Mouse (Mus musculus): Measurements from ENCODE around the gene Rbm18. TPM values are rescaled to one million over a fixed set of nuclear protein-coding genes. Genes with fewer than 3 reads are reported as not detected.

Gene Rbm18
- polyA plus RNA-seq, 1 experiment from 2014 or later: 88.5 TPM

DNA sequence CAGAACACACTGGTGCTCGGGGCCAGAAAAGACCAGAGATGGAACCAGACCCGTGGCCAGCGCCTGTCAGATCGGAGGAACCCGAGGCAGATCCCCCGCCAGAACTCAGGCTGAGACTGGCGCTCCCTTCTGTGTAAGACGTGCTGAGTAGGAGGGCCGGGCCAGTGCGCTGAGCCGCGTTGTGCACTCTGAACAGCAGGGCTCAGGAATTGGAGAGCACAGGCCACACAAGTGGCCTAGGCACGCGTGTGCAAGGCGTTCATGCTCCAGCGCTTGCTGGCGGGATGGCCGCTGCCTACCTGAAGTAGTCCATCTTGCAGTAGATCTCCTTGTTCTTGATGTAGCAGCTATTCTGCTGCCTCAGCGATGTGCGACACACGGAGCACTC is 34.0 kb downstream of the Rbm18 start:
- H3K36me3 ChIP-seq (ENCODE audit: control insufficient read depth, insufficient read depth, low read length): no peaks in the 10 kb centered on the region
- DNase-seq (ENCODE audit: low spot score) (no peak), ATAC-seq (ENCODE audit: insufficient number of reproducible peaks, low FRiP score, low TSS enrichment, low read depth) (no peak)
- peak overlapping the region; percentile 15; the same call in 1 of the 2 replicates for H3K4me3 ChIP-seq (ENCODE audit: low read depth, low read length)
- peak overlapping the region; percentile 24 for H3K4me2 ChIP-seq (ENCODE audit: low read depth, severe bottlenecking)
- H3K9ac ChIP-seq (ENCODE audit: low read length): 0 out of 2 replicates have a peak overlapping the region, but pooled peaks have one; percentile 17
- no peak overlapping the region for H3K27ac ChIP-seq (replicated peaks; ENCODE audit: low read depth, low read length)
- peaks cover 92% of the 10 kb centered on the region for H3K27me3 ChIP-seq (ENCODE audit: control insufficient read depth, insufficient read depth, low read length)
- no peaks in the 10 kb centered on the region for H3K9me3 ChIP-seq (ENCODE audit: control insufficient read depth, low read length)
- under 1% methylated on average over 21 of the region's 21 CpGs for WGBS
- H3K4me1 ChIP-seq (ENCODE audit: control insufficient read depth, insufficient read depth, low read length): peaks cover 25% of the 10 kb centered on the region

DNA sequence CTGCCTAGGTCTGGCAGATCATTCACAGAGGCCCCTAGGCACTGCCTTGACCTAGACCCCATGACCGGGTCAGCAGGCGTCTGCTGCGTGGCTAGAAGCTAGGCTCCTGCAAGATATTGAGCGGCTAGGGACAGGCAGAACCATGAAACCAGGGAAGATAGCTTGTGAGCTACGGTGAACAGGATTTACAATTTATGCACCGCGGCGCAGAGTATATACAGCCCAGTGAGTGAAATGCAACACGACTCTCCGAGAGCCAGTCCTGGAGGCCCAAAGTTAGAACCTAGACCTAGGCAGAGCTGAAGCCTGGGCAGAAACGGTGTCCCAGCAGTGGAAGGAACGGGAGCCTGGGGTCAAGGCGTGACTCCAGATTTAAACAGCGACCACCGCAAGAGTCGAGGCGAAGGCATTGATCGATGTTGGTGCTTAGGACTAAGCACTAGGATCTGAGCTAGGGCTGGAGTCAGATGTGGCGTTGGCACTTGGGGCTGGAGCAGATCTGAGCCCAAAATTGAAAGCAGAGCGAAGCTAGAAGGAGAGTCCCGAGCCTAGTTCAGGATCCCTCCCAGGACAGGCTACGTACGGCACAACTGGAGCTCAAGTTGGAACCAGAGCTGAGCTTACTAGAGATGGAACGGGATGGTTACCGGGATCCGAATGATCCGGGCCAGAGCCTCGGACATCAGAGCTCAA is 34.6 kb downstream of the Rbm18 start:
- Histone ChIP-seq H3K4me2 (ENCODE audit: low read depth, severe bottlenecking) (peak overlapping the region; percentile 24), H3K4me1 (ENCODE audit: control insufficient read depth, insufficient read depth, low read length) (peaks cover 25% of the 10 kb centered on the region)
- peak; percentile 72 for DNase-seq (ENCODE audit: low spot score)

DNA sequence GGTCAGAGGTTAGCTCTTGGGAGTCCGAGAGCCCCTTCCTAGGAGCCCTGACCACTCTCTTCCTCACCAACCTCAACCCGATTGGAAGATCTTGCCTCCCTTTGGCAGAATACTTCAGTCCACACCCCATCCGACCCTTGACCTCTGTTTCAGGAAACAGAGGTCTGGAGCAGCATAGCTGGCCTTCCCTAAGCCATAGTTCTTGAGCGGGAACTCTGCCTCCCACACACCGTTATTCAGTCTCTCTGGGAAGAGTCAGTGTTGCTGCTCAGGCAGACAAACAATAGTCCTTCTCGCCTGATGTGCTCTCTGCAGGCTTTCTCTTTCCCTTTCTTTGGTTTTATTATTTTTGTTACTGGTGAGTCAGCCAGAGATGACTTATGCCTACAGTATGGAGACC is 36.8 kb downstream of the Rbm18 start:
- peaks cover 91% of the 10 kb centered on the region for H3K27me3 ChIP-seq (ENCODE audit: control insufficient read depth, insufficient read depth, low read length)
- no peak overlapping the region for H3K4me3 ChIP-seq (ENCODE audit: low read depth, low read length)
- no peak overlapping the region for H3K27ac ChIP-seq (replicated peaks; ENCODE audit: low read depth, low read length)
- no peak for DNase-seq (ENCODE audit: low spot score)
- H3K4me2 ChIP-seq (ENCODE audit: low read depth, severe bottlenecking): no peak overlapping the region
- H3K36me3 ChIP-seq (ENCODE audit: control insufficient read depth, insufficient read depth, low read length): no peaks in the 10 kb centered on the region
- H3K4me1 ChIP-seq (ENCODE audit: control insufficient read depth, insufficient read depth, low read length): peaks cover 19% of the 10 kb centered on the region
- no peak for ATAC-seq (ENCODE audit: insufficient number of reproducible peaks, low FRiP score, low TSS enrichment, low read depth)
- H3K9me3 ChIP-seq (ENCODE audit: control insufficient read depth, low read length): no peaks in the 10 kb centered on the region
- WGBS: 11% methylated on average over 6 of the region's 6 CpGs
- H3K9ac ChIP-seq (ENCODE audit: low read length): no peak overlapping the region

More for the DNA sequence above, 34.6 kb downstream of the Rbm18 start:
- H3K27ac ChIP-seq (replicated peaks; ENCODE audit: low read depth, low read length): no peak overlapping the region
- H3K27me3 ChIP-seq (ENCODE audit: control insufficient read depth, insufficient read depth, low read length): peaks cover 91% of the 10 kb centered on the region
- no peaks in the 10 kb centered on the region for H3K36me3 ChIP-seq (ENCODE audit: control insufficient read depth, insufficient read depth, low read length)
- 0 out of 2 replicates have a peak overlapping the region, but pooled peaks have one; percentile 17 for H3K9ac ChIP-seq (ENCODE audit: low read length)
- 2% methylated on average over 28 of the region's 28 CpGs for WGBS
- H3K4me3 ChIP-seq (ENCODE audit: low read depth, low read length): no peak overlapping the region
- no peak for ATAC-seq (ENCODE audit: insufficient number of reproducible peaks, low FRiP score, low TSS enrichment, low read depth)
- H3K9me3 ChIP-seq (ENCODE audit: control insufficient read depth, low read length): no peaks in the 10 kb centered on the region

- WGBS: 3% methylated on average over 5 of the region's 5 CpGs
These were observed 38.6 kb downstream of the Rbm18 start for GRCm38 (mm10) chr2:36098021-36098420.

GRCm38 (mm10) chr2:36097129-36097815 is 39.3 kb downstream of the Rbm18 start:
- no peak overlapping the region for H3K4me3 ChIP-seq (ENCODE audit: low read depth, low read length)
- no peak overlapping the region for H3K27ac ChIP-seq (replicated peaks; ENCODE audit: low read depth, low read length)
- DNase-seq (ENCODE audit: low spot score) (peak; percentile 61), ATAC-seq (ENCODE audit: insufficient number of reproducible peaks, low FRiP score, low TSS enrichment, low read depth) (no peak)
- no peaks in the 10 kb centered on the region for H3K9me3 ChIP-seq (ENCODE audit: control insufficient read depth, low read length)
- no peak overlapping the region for H3K4me2 ChIP-seq (ENCODE audit: low read depth, severe bottlenecking)
- WGBS: 2% methylated on average over 18 of the region's 18 CpGs
- no peaks in the 10 kb centered on the region for H3K36me3 ChIP-seq (ENCODE audit: control insufficient read depth, insufficient read depth, low read length)
- H3K9ac ChIP-seq (ENCODE audit: low read length): no peak overlapping the region
- peaks cover under 1% of the 10 kb centered on the region; the same call in 1 of the 2 replicates for H3K4me1 ChIP-seq (ENCODE audit: control insufficient read depth, insufficient read depth, low read length)
- peaks cover 94% of the 10 kb centered on the region for H3K27me3 ChIP-seq (ENCODE audit: control insufficient read depth, insufficient read depth, low read length)

More at GRCm38 (mm10) chr2:36098021-36098420, 38.6 kb downstream of the Rbm18 start:
- Histone ChIP-seq H3K27ac (replicated peaks; ENCODE audit: low read depth, low read length) (no peak overlapping the region), H3K4me2 (ENCODE audit: low read depth, severe bottlenecking) (no peak overlapping the region), H3K9me3 (ENCODE audit: control insufficient read depth, low read length) (no peaks in the 10 kb centered on the region), H3K27me3 (ENCODE audit: control insufficient read depth, insufficient read depth, low read length) (peaks cover 94% of the 10 kb centered on the region), H3K4me3 (ENCODE audit: low read depth, low read length) (no peak overlapping the region), H3K9ac (ENCODE audit: low read length) (no peak overlapping the region), H3K36me3 (ENCODE audit: control insufficient read depth, insufficient read depth, low read length) (no peaks in the 10 kb centered on the region), H3K4me1 (ENCODE audit: control insufficient read depth, insufficient read depth, low read length) (peaks cover 8% of the 10 kb centered on the region)
- DNase-seq (ENCODE audit: low spot score) (no peak), ATAC-seq (ENCODE audit: insufficient number of reproducible peaks, low FRiP score, low TSS enrichment, low read depth) (no peak)

- Histone ChIP-seq H3K4me3 (ENCODE audit: low read depth, low read length) (no peak overlapping the region), H3K27me3 (ENCODE audit: control insufficient read depth, insufficient read depth, low read length) (peaks cover 98% of the 10 kb centered on the region), H3K4me2 (ENCODE audit: low read depth, severe bottlenecking) (no peak overlapping the region), H3K9me3 (ENCODE audit: control insufficient read depth, low read length) (no peaks in the 10 kb centered on the region), H3K4me1 (ENCODE audit: control insufficient read depth, insufficient read depth, low read length) (peaks cover 2% of the 10 kb centered on the region; the same call in 1 of the 2 replicates), H3K36me3 (ENCODE audit: control insufficient read depth, insufficient read depth, low read length) (no peaks in the 10 kb centered on the region), H3K9ac (ENCODE audit: low read length) (no peak overlapping the region), H3K27ac (replicated peaks; ENCODE audit: low read depth, low read length) (no peak overlapping the region)
- 1% methylated on average over 31 of the region's 31 CpGs for WGBS
- DNase-seq (ENCODE audit: low spot score) (peak; percentile 52), ATAC-seq (ENCODE audit: insufficient number of reproducible peaks, low FRiP score, low TSS enrichment, low read depth) (no peak)
These were observed 42.6 kb downstream of the Rbm18 start for GRCm38 (mm10) chr2:36093914-36094475.

DNA sequence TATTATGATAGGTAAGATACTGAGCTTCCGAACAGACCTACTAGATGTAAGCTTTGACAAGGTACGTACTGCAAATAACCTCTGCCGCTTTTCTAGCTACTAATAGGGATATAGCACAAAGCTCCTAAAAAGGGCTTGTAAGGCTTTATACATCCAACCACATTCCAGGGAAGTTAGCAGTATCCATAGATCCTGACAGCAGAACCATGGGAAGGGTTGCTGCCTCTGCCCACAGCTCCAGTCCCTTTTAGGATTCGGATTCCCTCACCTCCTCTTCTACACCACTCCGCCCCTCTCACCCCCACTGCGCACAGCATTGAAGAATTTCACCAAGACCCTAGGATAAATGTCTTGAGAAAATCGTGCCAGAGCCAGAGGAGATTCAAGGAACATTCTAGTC is 43.3 kb downstream of the Rbm18 start:
- WGBS: 15% methylated on average over 7 of the region's 7 CpGs
- no peak overlapping the region for H3K27ac ChIP-seq (replicated peaks; ENCODE audit: low read depth, low read length)

GRCm38 (mm10) chr2:36092748-36093147 is 43.8 kb downstream of the Rbm18 start:
- H3K9ac ChIP-seq (ENCODE audit: low read length): no peak overlapping the region
- peak; percentile 43 for DNase-seq (ENCODE audit: low spot score)
- 4% methylated on average over 4 of the region's 4 CpGs for WGBS
- H3K4me3 ChIP-seq (ENCODE audit: low read depth, low read length): no peak overlapping the region
- H3K36me3 ChIP-seq (ENCODE audit: control insufficient read depth, insufficient read depth, low read length): no peaks in the 10 kb centered on the region
- H3K4me1 ChIP-seq (ENCODE audit: control insufficient read depth, insufficient read depth, low read length): peaks cover 2% of the 10 kb centered on the region; the same call in 1 of the 2 replicates
- H3K27me3 ChIP-seq (ENCODE audit: control insufficient read depth, insufficient read depth, low read length): peaks cover 93% of the 10 kb centered on the region
- no peaks in the 10 kb centered on the region for H3K9me3 ChIP-seq (ENCODE audit: control insufficient read depth, low read length)
- no peak overlapping the region for H3K27ac ChIP-seq (replicated peaks; ENCODE audit: low read depth, low read length)
- H3K4me2 ChIP-seq (ENCODE audit: low read depth, severe bottlenecking): no peak overlapping the region
- ATAC-seq (ENCODE audit: insufficient number of reproducible peaks, low FRiP score, low TSS enrichment, low read depth): no peak

More for the DNA sequence above, 43.3 kb downstream of the Rbm18 start:
- DNase-seq (ENCODE audit: low spot score) (no peak), ATAC-seq (ENCODE audit: insufficient number of reproducible peaks, low FRiP score, low TSS enrichment, low read depth) (no peak)
- Histone ChIP-seq H3K9ac (ENCODE audit: low read length) (no peak overlapping the region), H3K4me1 (ENCODE audit: control insufficient read depth, insufficient read depth, low read length) (peaks cover 2% of the 10 kb centered on the region; the same call in 1 of the 2 replicates), H3K27me3 (ENCODE audit: control insufficient read depth, insufficient read depth, low read length) (peaks cover 97% of the 10 kb centered on the region), H3K9me3 (ENCODE audit: control insufficient read depth, low read length) (no peaks in the 10 kb centered on the region), H3K4me3 (ENCODE audit: low read depth, low read length) (no peak overlapping the region), H3K4me2 (ENCODE audit: low read depth, severe bottlenecking) (no peak overlapping the region), H3K36me3 (ENCODE audit: control insufficient read depth, insufficient read depth, low read length) (no peaks in the 10 kb centered on the region)

Measured in limb, embryonic 11.5 days (tissue).